Mouse (Mus musculus) CH12.LX (cell line): ENCODE results near the gene Rpl41. TPM values are rescaled to one million over a fixed set of nuclear protein-coding genes. Genes with fewer than 3 reads are reported as not detected.

Source experiments
- DNase-seq: peaks from one replicate; pipeline ENCODE4 v3.0.0-alpha.2; 2013; ENCODE audit errors: extremely low read depth
- H3K27ac ChIP-seq: 2 replicates; pipeline ENCODE4 v1.5.1; 2012; ENCODE audit warnings: low read depth, mild to moderate bottlenecking, control low read depth, moderate library complexity; ENCODE audit not compliant: insufficient read depth
- H3K27me3 ChIP-seq: replicated peaks from 2 replicates; pipeline ENCODE3; 2012; ENCODE audit warnings: inconsistent platforms
- H3K36me3 ChIP-seq, 2 experiments: replicated peaks in 1 of 2; 2 replicates each; pipeline versions ENCODE3 to v1.6.1; 2012; ENCODE audit warnings: inconsistent platforms in 1 of 2, low read length in 1 of 2, mild to moderate bottlenecking in 1 of 2, mixed read lengths in 1 of 2, moderate library complexity in 1 of 2; ENCODE audit not compliant: control insufficient read depth in 1 of 2, insufficient read depth in 1 of 2
- H3K4me1 ChIP-seq, 2 experiments: 2 replicates each; pipeline ENCODE4 v1.6.1; 2012; ENCODE audit warnings: inconsistent platforms in 1 of 2, moderate library complexity in 1 of 2; ENCODE audit not compliant: insufficient read depth in 2 of 2, control insufficient read depth in 1 of 2
- H3K4me2 ChIP-seq: 2 replicates; pipeline ENCODE4 v1.6.1; 2012; ENCODE audit warnings: low read depth, mild to moderate bottlenecking, control low read depth; ENCODE audit not compliant: poor library complexity, insufficient read depth, severe bottlenecking
- H3K4me3 ChIP-seq, 3 experiments: fragments of 150-350 bp in 1 of 3; sonication (generic) in 1 of 3; replicated peaks in 1 of 3; 2 replicates each; pipeline versions ENCODE3 to v1.5.1; 2011 to 2012; ENCODE audit warnings: low read depth in 2 of 3, low read length in 2 of 3, mild to moderate bottlenecking in 2 of 3, moderate library complexity in 2 of 3, control low read depth in 1 of 3, improper control_type of control experiment in 1 of 3, inconsistent platforms in 1 of 3, mixed read lengths in 1 of 3; ENCODE audit not compliant: poor library complexity in 1 of 3
- H3K79me2 ChIP-seq: replicated peaks from 2 replicates; pipeline ENCODE4 v1.6.1; 2012; ENCODE audit warnings: mild to moderate bottlenecking, moderate library complexity; ENCODE audit not compliant: control insufficient read depth, poor library complexity, insufficient read depth, severe bottlenecking; ENCODE audit errors: extremely low read depth
- H3K9ac ChIP-seq: 2 replicates; pipeline ENCODE4 v1.6.1; 2012; ENCODE audit warnings: low read depth, mild to moderate bottlenecking, control low read depth, moderate library complexity; ENCODE audit not compliant: insufficient read depth
- H3K9me3 ChIP-seq: replicated peaks from 2 replicates; pipeline ENCODE3; 2012; ENCODE audit warnings: low read length, inconsistent platforms, mixed read lengths
- CHD1 ChIP-seq: IDR thresholded peaks from 2 replicates; pipeline ENCODE4 v1.6.1; 2012; ENCODE audit warnings: low read depth, low read length, improper control_type of control experiment, inconsistent platforms
- CHD2 ChIP-seq: IDR thresholded peaks from 2 replicates; pipeline ENCODE4 v1.6.1; 2011; ENCODE audit warnings: low read length, improper control_type of control experiment
- CTCF ChIP-seq, 2 experiments: IDR thresholded peaks in 1 of 2; conservative IDR thresholded peaks in 1 of 2; 2 replicates each; pipeline ENCODE4 v1.5.1; 2011 to 2012; ENCODE audit warnings: low read depth in 2 of 2, low read length in 2 of 2, improper control_type of control experiment in 1 of 2, inconsistent platforms in 1 of 2, mild to moderate bottlenecking in 1 of 2, moderate library complexity in 1 of 2
- E2F4 ChIP-seq: IDR thresholded peaks from 2 replicates; pipeline ENCODE4 v1.6.1; 2011; ENCODE audit warnings: low read depth, low read length, improper control_type of control experiment; ENCODE audit not compliant: insufficient replicate concordance
- EP300 ChIP-seq: IDR thresholded peaks from 2 replicates; pipeline ENCODE4 v1.6.1; 2011; ENCODE audit warnings: low read length, improper control_type of control experiment
- JUN ChIP-seq: IDR thresholded peaks from 2 replicates; pipeline ENCODE4 v1.6.1; 2011; ENCODE audit warnings: low read depth, mild to moderate bottlenecking, low read length, improper control_type of control experiment, moderate library complexity; ENCODE audit not compliant: insufficient read depth
- JUND ChIP-seq: conservative IDR thresholded peaks from 2 replicates; pipeline ENCODE4 v1.6.1; 2011; ENCODE audit warnings: low read depth, low read length, improper control_type of control experiment
- KAT2A ChIP-seq: IDR thresholded peaks from 2 replicates; pipeline ENCODE4 v1.6.1; 2012; ENCODE audit warnings: low read length, improper control_type of control experiment, inconsistent platforms; ENCODE audit not compliant: insufficient replicate concordance
- MAFK ChIP-seq: IDR thresholded peaks from 2 replicates; pipeline ENCODE4 v1.6.1; 2011; ENCODE audit warnings: low read length, improper control_type of control experiment; ENCODE audit not compliant: insufficient replicate concordance
- MAX ChIP-seq: IDR thresholded peaks from 2 replicates; pipeline ENCODE4 v1.6.1; 2011; ENCODE audit warnings: low read length, improper control_type of control experiment
- MAZ ChIP-seq: IDR thresholded peaks from 2 replicates; pipeline ENCODE4 v1.6.1; 2012; ENCODE audit warnings: low read depth, mild to moderate bottlenecking, inconsistent platforms, low read length, improper control_type of control experiment, moderate library complexity
- MEF2A ChIP-seq: IDR thresholded peaks from 2 replicates; pipeline ENCODE4 v1.6.1; 2014; ENCODE audit warnings: low read depth, mild to moderate bottlenecking, inconsistent platforms, low read length, improper control_type of control experiment, borderline replicate concordance
- MXI1 ChIP-seq: IDR thresholded peaks from 2 replicates; pipeline ENCODE4 v1.6.1; 2011; ENCODE audit warnings: mild to moderate bottlenecking, low read depth, low read length, improper control_type of control experiment
- MYC ChIP-seq: IDR thresholded peaks from 2 replicates; pipeline ENCODE4 v1.6.1; 2011; ENCODE audit warnings: low read depth, mild to moderate bottlenecking, improper control_type of control experiment, low read length
- NELFE ChIP-seq: IDR thresholded peaks from 2 replicates; pipeline ENCODE4 v1.6.1; 2011; ENCODE audit warnings: low read depth, low read length, improper control_type of control experiment
- NRF1 ChIP-seq: IDR thresholded peaks from 2 replicates; pipeline ENCODE4 v1.6.1; 2014; ENCODE audit warnings: low read depth, mild to moderate bottlenecking, inconsistent platforms, low read length, improper control_type of control experiment, moderate library complexity
- RAD21 ChIP-seq: IDR thresholded peaks from 2 replicates; pipeline ENCODE4 v1.6.1; 2011; ENCODE audit warnings: low read depth, mild to moderate bottlenecking, low read length, improper control_type of control experiment, moderate library complexity
- RCOR1 ChIP-seq: conservative IDR thresholded peaks from 2 replicates; pipeline ENCODE4 v1.6.1; 2012; ENCODE audit warnings: low read depth, mild to moderate bottlenecking, inconsistent platforms, low read length, improper control_type of control experiment
- SIN3A ChIP-seq: IDR thresholded peaks from 2 replicates; pipeline ENCODE4 v1.6.1; 2012; ENCODE audit warnings: low read length, improper control_type of control experiment, inconsistent platforms
- SMC3 ChIP-seq: IDR thresholded peaks from 2 replicates; pipeline ENCODE4 v1.6.1; 2011; ENCODE audit warnings: low read depth, low read length, improper control_type of control experiment
- TBP ChIP-seq: conservative IDR thresholded peaks from 2 replicates; pipeline ENCODE4 v1.6.1; 2011; ENCODE audit warnings: low read depth, low read length, improper control_type of control experiment
- TCF12 ChIP-seq: IDR thresholded peaks from 2 replicates; pipeline ENCODE4 v1.6.1; 2014; ENCODE audit warnings: low read depth, mild to moderate bottlenecking, inconsistent platforms, low read length, improper control_type of control experiment
- UBTF ChIP-seq: IDR thresholded peaks from 2 replicates; pipeline ENCODE4 v1.6.1; 2012; ENCODE audit warnings: low read depth, mild to moderate bottlenecking, inconsistent platforms, low read length, improper control_type of control experiment, moderate library complexity
- USF2 ChIP-seq: conservative IDR thresholded peaks from 2 replicates; pipeline ENCODE4 v1.6.1; 2011; ENCODE audit warnings: low read depth, low read length, improper control_type of control experiment
- ZKSCAN1 ChIP-seq: IDR thresholded peaks from 2 replicates; pipeline ENCODE4 v1.6.1; 2012; ENCODE audit warnings: low read depth, inconsistent platforms, low read length, improper control_type of control experiment, borderline replicate concordance
- dilution Hi-C: fragments of 300-500 bp; cut with MboI; formaldehyde crosslinking; loops from 2 replicates; pipeline ENCODE4 v1.14.3; 2020; ENCODE audit warnings: low sequenced_read_pairs; ENCODE audit not compliant: extremely low pct_unique_long_range_greater_than_20kb, extremely low pct_ligation_motif_present
- in situ Hi-C: fragments of 300-500 bp; cut with MboI; formaldehyde crosslinking; loops from 3 replicates; pipeline ENCODE4 v1.14.3; 2019; ENCODE audit warnings: low sequenced_read_pairs, low pct_ligation_motif_present, low pct_unique_long_range_greater_than_20kb, mixed read lengths
- polyA plus RNA-seq: library from polyadenylated mRNA; unstranded; fragments of >175 nt; gene quantifications from 2 replicates; pipeline ENCODE4 v1.2.1, GENCODE M21; 2012; ENCODE audit warnings: low read depth; ENCODE audit not compliant: insufficient read length
- total RNA-seq, 2 experiments: library from RNA; depleted of rRNA; stranded (reverse); fragments of 300-350 nt in 1 of 2; fragments of >200 nt in 1 of 2; gene quantifications; 2 replicates each; pipeline ENCODE4 v1.2.3; 2012 to 2014

The Rpl41 gene
- total and polyA plus RNA-seq, 3 experiments: 2,709 to 8,549 (median 8,065) TPM

GRCm38 (mm10) chr10:128547361-128548032, 1.6 kb downstream of the Rpl41 start, which contains the start of gene Zc3h10 (continued):
- TF ChIP-seq CHD1: no peak
- 0 out of 2 replicates have a peak, but pooled peaks have one; percentile 23 for TF ChIP-seq NELFE
- TF ChIP-seq NRF1: peak; percentile 71
- peak; percentile 91; the same call in 1 of the 2 replicates for TF ChIP-seq KAT2A
- TF ChIP-seq E2F4: no peak; the same call in 1 of the 2 replicates
- peak; percentile 66; the same call in 1 of the 2 replicates for TF ChIP-seq TCF12
- no peak for TF ChIP-seq MYC
- 0 out of 2 replicates have a peak, but pooled peaks have one; percentile 45 for TF ChIP-seq EP300
- no peak for TF ChIP-seq RAD21
- TF ChIP-seq, all 38 proteins: peak for 22

DNA sequence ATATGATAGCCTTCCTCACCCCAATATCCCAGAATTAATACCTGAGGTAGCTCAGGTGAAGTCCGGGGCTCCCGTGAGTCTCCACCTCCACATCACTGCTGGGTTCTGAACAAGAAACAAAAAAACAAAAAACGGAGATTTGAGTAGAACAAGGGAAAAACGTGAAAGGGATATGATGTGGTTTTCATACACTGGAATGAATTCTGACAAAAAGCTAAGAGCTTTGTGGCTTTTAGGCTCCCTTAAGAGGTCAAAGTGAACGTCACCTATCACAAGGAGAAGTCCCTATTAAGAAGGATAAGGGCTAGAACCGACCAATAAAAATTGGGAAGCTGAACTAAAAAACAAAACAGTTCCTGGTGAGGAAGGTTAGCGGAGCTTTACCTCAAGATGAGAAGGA, 2.3 kb downstream of the Rpl41 start:
- Histone ChIP-seq H3K27ac (peak overlapping the region; percentile 85), H3K79me2 (peaks cover 18% of the 10 kb centered on the region), H3K9ac (peak overlapping the region; percentile 87), H3K4me3 (peak overlapping the region; percentile 70 to 90 (median 71)), H3K4me1 (peaks cover 13 to 39% of the 10 kb centered on the region in 2 experiments), H3K9me3 (no peaks in the 10 kb centered on the region), H3K4me2 (peak overlapping the region; percentile 93), H3K36me3 (peaks cover 35 to 45% of the 10 kb centered on the region in 2 experiments), H3K27me3 (no peaks in the 10 kb centered on the region)
- in situ Hi-C loops (no loop called here), dilution Hi-C loops (no loop called here)
- TF ChIP-seq MEF2A (no peak), E2F4 (no peak), MAX (no peak), RCOR1 (no peak)
- no peak for DNase-seq

GRCm38 (mm10) chr10:128546361-128546760, 2.7 kb downstream of the Rpl41 start:
- in situ Hi-C loops: no loop called here
- dilution Hi-C loops: no loop called here
- H3K4me2 ChIP-seq: peak overlapping the region; percentile 93
- H3K4me1 ChIP-seq: peaks cover 13 to 39% of the 10 kb centered on the region in 2 experiments
- no peak overlapping the region; the same call in 1 of the 2 replicates for H3K27ac ChIP-seq
- H3K27me3 ChIP-seq: no peaks in the 10 kb centered on the region
- peaks cover 18% of the 10 kb centered on the region for H3K79me2 ChIP-seq
- peak; percentile 77 for DNase-seq
- H3K4me3 ChIP-seq: peak overlapping the region; percentile 70 to 90 (median 71)
- H3K36me3 ChIP-seq: peaks cover 35 to 47% of the 10 kb centered on the region in 2 experiments
- H3K9me3 ChIP-seq: no peaks in the 10 kb centered on the region
- H3K9ac ChIP-seq: peak overlapping the region; percentile 87
- TF ChIP-seq USF2 (peak; percentile 59), MXI1 (peak; percentile 99), JUND (peak; percentile 20; the same call in 1 of the 2 replicates), NRF1 (no peak), SIN3A (peak; percentile 95), ZKSCAN1 (no peak), CHD2 (peak; percentile 51; the same call in 1 of the 2 replicates), KAT2A (0 out of 2 replicates have a peak, but pooled peaks have one; percentile 39), MAX (peak; percentile 98), CTCF (conservative IDR thresholded peaks at IDR 0.05 in 1 of 2, IDR thresholded peaks at IDR 0.05 in 1 of 2; ENCODE audit: low read depth in 2 of 2, low read length in 2 of 2) (peak; percentile 66 to 84), E2F4 (0 out of 2 replicates have a peak, but pooled peaks have one; percentile 46), MAFK (0 out of 2 replicates have a peak, but pooled peaks have one; percentile 37), RAD21 (peak; percentile 79), UBTF (no peak), MAZ (0 out of 2 replicates have a peak, but pooled peaks have one; percentile 58), EP300 (no peak; the same call in 1 of the 2 replicates), TBP (peak; percentile 74; the same call in 1 of the 2 replicates), SMC3 (peak; percentile 54), RCOR1 (no peak), NELFE (0 out of 2 replicates have a peak, but pooled peaks have one; percentile 22), JUN (0 out of 2 replicates have a peak, but pooled peaks have one; percentile 27)
